Mouse (Mus musculus) liver, embryonic 14.5 days (tissue): Measurements from ENCODE around the gene Ift46.

Experiments
- CTCF ChIP-seq: IDR thresholded peaks from 2 replicates; pipeline ENCODE4 v1.5.1; 2016; ENCODE audit warnings: antibody characterized with exemption, low read depth, control low read depth
- EP300 ChIP-seq: IDR thresholded peaks from 2 replicates; pipeline ENCODE4 v1.6.1; 2016; ENCODE audit warnings: antibody characterized with exemption, low read depth

GRCm38 (mm10) chr9:44760873-44761272 lies 6.8 kb upstream of the Ift46 start:
- TF ChIP-seq CTCF, result no peak
- no peak for TF ChIP-seq EP300
